Mouse (Mus musculus): Measurements from ENCODE around the gene Syn3. TPM values are rescaled to one million over a fixed set of nuclear protein-coding genes. Genes with fewer than 3 reads are reported as not detected.

Syn3 gene
- polyA plus RNA-seq, 1 experiment from 2014 or later = 3.0 TPM

DNA sequence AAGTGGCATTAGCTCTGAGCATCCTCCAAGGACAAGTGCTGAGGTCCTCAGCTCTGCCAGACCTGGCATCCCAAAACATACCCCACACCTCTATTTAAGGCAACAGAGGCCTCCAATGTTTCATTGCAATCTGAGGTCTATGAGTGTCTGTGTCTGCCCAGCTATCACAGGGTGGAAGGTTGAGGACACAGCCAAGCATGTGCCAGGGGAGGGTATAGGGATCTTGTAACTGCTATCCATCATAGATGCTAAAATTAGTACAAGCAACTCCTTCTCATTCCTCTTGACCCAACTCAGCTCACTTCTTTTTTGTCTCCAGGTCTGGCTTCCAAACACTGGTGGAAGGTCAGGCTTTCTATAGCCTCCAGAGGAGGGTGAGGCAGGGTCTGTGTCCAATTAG lies 127.1 kb downstream of the Syn3 start:
- H3K4me3 ChIP-seq = no peak overlapping the region
- no peaks in the 10 kb centered on the region for H3K4me1 ChIP-seq
- no peak overlapping the region for H3K27ac ChIP-seq (replicated peaks)
- no peaks in the 10 kb centered on the region for H3K27me3 ChIP-seq (ENCODE audit: low read depth, poor library complexity, severe bottlenecking)
- H3K36me3 ChIP-seq = no peaks in the 10 kb centered on the region
- no peak for DNase-seq (ENCODE audit: low spot score)
- H3K9me3 ChIP-seq (replicated peaks) = no peaks in the 10 kb centered on the region

DNA sequence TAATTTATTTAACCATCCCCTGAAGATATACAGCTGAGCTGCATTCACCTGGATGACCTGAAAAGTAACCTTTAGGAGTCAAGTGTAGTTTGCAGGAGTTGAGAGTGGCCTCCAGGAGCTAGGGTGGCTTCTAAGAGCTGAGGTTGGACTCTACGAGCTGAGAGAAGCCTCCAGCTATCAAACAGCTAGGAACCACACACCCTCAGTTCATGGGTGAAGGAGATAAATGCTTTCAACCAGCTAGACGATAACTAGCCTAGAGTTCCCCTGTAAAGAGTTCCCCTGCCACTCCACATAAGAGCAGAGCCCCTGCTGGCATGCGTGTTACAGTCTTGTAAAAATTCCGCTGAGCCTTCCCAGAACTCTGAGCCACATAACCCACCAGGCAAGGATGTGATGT lies 129.3 kb downstream of the Syn3 start:
- Histone ChIP-seq H3K27ac (replicated peaks) (no peak overlapping the region), H3K9me3 (replicated peaks) (no peaks in the 10 kb centered on the region)
- 86% methylated on average over 4 of the region's 4 CpGs for WGBS

DNA sequence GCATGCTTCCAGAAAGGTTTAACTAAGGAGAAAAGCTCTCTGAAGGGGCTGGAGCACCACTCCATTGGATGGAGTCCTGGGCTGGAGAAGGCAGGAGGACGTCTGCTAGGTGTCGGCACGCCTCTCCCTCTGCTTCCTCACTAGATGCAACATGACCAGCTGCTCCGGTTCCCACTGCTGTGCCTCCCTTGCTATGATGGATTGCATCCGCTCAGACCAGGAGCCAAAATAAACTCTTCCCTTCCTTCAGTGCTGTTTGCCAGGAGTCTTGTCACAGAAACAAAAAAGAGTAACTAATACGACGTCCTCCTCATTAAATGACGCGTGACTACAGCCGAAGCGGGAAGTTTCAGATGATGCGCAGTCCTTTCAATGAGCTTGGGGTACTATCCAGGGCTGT lies 129.9 kb downstream of the Syn3 start:
- H3K27ac ChIP-seq (replicated peaks) = no peak overlapping the region
- H3K9me3 ChIP-seq (replicated peaks) = no peaks in the 10 kb centered on the region
- no peaks in the 10 kb centered on the region for H3K27me3 ChIP-seq (ENCODE audit: low read depth, poor library complexity, severe bottlenecking)
- no peaks in the 10 kb centered on the region for H3K36me3 ChIP-seq
- no peaks in the 10 kb centered on the region for H3K4me1 ChIP-seq
- DNase-seq (ENCODE audit: low spot score) = no peak
- no peak overlapping the region for H3K4me3 ChIP-seq
- 93% methylated on average over 12 of the region's 12 CpGs for WGBS

More for the DNA sequence above, 129.3 kb downstream of the Syn3 start:
- Histone ChIP-seq H3K4me1 (no peaks in the 10 kb centered on the region), H3K36me3 (no peaks in the 10 kb centered on the region), H3K27me3 (ENCODE audit: low read depth, poor library complexity, severe bottlenecking) (no peaks in the 10 kb centered on the region), H3K4me3 (no peak overlapping the region)
- DNase-seq (ENCODE audit: low spot score) = no peak

- H3K9me3 ChIP-seq (replicated peaks) = no peaks in the 10 kb centered on the region
- 95% methylated on average over 4 of the region's 4 CpGs for WGBS
- H3K27ac ChIP-seq (replicated peaks) = no peak overlapping the region
- no peak for DNase-seq (ENCODE audit: low spot score)
- H3K27me3 ChIP-seq (ENCODE audit: low read depth, poor library complexity, severe bottlenecking) = no peaks in the 10 kb centered on the region
- H3K4me1 ChIP-seq = peaks cover 12% of the 10 kb centered on the region
- no peaks in the 10 kb centered on the region for H3K36me3 ChIP-seq
- no peak overlapping the region for H3K4me3 ChIP-seq
These were observed 131.3 kb downstream of the Syn3 start for GRCm38 (mm10) chr10:86367346-86367745.

GRCm38 (mm10) chr10:86365632-86366092 lies 133.0 kb downstream of the Syn3 start:
- H3K4me3 ChIP-seq = no peak overlapping the region
- no peak overlapping the region for H3K27ac ChIP-seq (replicated peaks)
- H3K27me3 ChIP-seq (ENCODE audit: low read depth, poor library complexity, severe bottlenecking) = no peaks in the 10 kb centered on the region
- H3K9me3 ChIP-seq (replicated peaks) = no peaks in the 10 kb centered on the region
- WGBS = 83% methylated on average over 5 of the region's 5 CpGs
- H3K4me1 ChIP-seq = peaks cover 12% of the 10 kb centered on the region
- no peak for DNase-seq (ENCODE audit: low spot score)
- H3K36me3 ChIP-seq = no peaks in the 10 kb centered on the region

DNA sequence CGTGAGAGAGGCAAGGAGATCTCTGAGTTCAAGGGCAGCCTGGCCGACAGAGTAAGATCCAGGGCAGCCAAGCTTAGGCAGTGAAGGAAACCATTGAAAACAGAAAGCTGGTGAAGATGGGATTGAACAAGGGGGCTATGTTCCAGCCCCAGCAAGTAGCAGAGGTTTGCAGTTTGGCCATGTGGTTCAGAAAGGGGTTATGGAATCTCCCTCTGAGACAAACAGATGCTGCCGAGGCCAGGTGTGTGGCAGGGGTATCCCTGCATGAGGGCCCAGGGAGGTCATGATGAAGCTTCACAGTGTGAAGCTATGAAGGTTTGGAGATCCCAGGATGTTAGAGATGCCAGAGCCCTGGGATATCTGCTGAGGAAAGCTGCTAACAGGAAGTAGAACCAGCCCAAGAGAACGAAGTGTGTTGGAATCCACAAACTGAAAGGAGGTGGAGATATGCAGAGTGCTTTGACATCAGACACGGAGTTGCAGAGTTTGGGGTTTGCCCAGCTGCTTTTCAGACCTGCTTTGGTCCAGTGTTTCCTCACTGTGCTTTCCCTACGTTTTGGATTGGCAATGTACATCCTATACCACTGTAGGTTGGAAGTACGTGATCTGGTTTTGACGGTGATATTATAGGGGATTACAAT lies 134.9 kb downstream of the Syn3 start:
- Histone ChIP-seq H3K4me1 (peaks cover 12% of the 10 kb centered on the region), H3K4me3 (no peak overlapping the region), H3K36me3 (no peaks in the 10 kb centered on the region), H3K27me3 (ENCODE audit: low read depth, poor library complexity, severe bottlenecking) (no peaks in the 10 kb centered on the region), H3K9me3 (replicated peaks) (no peaks in the 10 kb centered on the region), H3K27ac (replicated peaks) (no peak overlapping the region)
- 90% methylated on average over 8 of the region's 8 CpGs for WGBS
- DNase-seq (ENCODE audit: low spot score) = no peak

- 80% methylated on average over 4 of the region's 4 CpGs for WGBS
- no peaks in the 10 kb centered on the region for H3K27me3 ChIP-seq (ENCODE audit: low read depth, poor library complexity, severe bottlenecking)
- DNase-seq (ENCODE audit: low spot score) = no peak
- H3K36me3 ChIP-seq = no peaks in the 10 kb centered on the region
- H3K4me1 ChIP-seq = peaks cover 12% of the 10 kb centered on the region
- no peak overlapping the region for H3K4me3 ChIP-seq
- no peak overlapping the region for H3K27ac ChIP-seq (replicated peaks)
- H3K9me3 ChIP-seq (replicated peaks) = no peaks in the 10 kb centered on the region
These were observed 139.0 kb downstream of the Syn3 start for GRCm38 (mm10) chr10:86359699-86360098.

- WGBS = 70% methylated on average over 2 of the region's 2 CpGs
- Histone ChIP-seq H3K36me3 (no peaks in the 10 kb centered on the region), H3K27me3 (ENCODE audit: low read depth, poor library complexity, severe bottlenecking) (no peaks in the 10 kb centered on the region), H3K27ac (replicated peaks) (no peak overlapping the region), H3K4me3 (no peak overlapping the region), H3K4me1 (peaks cover 12% of the 10 kb centered on the region), H3K9me3 (replicated peaks) (no peaks in the 10 kb centered on the region)
- no peak for DNase-seq (ENCODE audit: low spot score)
These were observed 139.5 kb downstream of the Syn3 start for GRCm38 (mm10) chr10:86359208-86359607.

- 87% methylated on average over 7 of the region's 7 CpGs for WGBS
- no peak for DNase-seq (ENCODE audit: low spot score)
- Histone ChIP-seq H3K4me3 (no peak overlapping the region), H3K9me3 (replicated peaks) (no peaks in the 10 kb centered on the region), H3K4me1 (peaks cover 10% of the 10 kb centered on the region), H3K27me3 (ENCODE audit: low read depth, poor library complexity, severe bottlenecking) (no peaks in the 10 kb centered on the region), H3K27ac (replicated peaks) (no peak overlapping the region), H3K36me3 (no peaks in the 10 kb centered on the region)
These were observed 140.3 kb downstream of the Syn3 start for GRCm38 (mm10) chr10:86358307-86358975.

- Histone ChIP-seq H3K9me3 (replicated peaks) (no peaks in the 10 kb centered on the region), H3K27me3 (ENCODE audit: low read depth, poor library complexity, severe bottlenecking) (no peaks in the 10 kb centered on the region), H3K4me1 (no peaks in the 10 kb centered on the region; the same call in 1 of the 2 replicates), H3K36me3 (no peaks in the 10 kb centered on the region), H3K27ac (replicated peaks) (no peak overlapping the region), H3K4me3 (no peak overlapping the region)
- no peak for DNase-seq (ENCODE audit: low spot score)
- 59% methylated on average over 5 of the region's 5 CpGs for WGBS
These were observed 141.7 kb downstream of the Syn3 start for GRCm38 (mm10) chr10:86356819-86357563.

DNA sequence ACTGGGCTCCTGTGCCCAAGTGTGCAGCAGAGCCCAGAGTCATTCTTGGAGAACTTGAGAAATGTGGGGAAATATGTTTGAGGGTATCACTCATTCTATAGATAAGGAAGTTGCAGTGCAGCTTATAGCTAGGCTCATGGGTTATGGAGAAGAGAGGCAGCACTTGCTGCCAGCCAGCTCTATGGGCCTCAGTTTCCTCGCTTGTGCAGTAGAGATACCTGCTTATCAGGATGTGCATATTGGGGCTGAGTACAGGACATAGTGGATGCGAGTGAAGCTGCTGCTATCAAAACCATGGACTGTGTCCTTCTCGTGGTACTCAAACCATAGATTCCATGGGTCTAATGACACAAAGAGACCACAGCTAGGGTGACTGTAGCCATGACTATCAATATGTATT lies 146.2 kb downstream of the Syn3 start:
- H3K9me3 ChIP-seq (replicated peaks) = no peaks in the 10 kb centered on the region
- no peak overlapping the region for H3K4me3 ChIP-seq
- H3K27me3 ChIP-seq (ENCODE audit: low read depth, poor library complexity, severe bottlenecking) = no peaks in the 10 kb centered on the region
- no peak overlapping the region for H3K27ac ChIP-seq (replicated peaks)
- no peaks in the 10 kb centered on the region for H3K4me1 ChIP-seq
- DNase-seq (ENCODE audit: low spot score) = no peak
- no peaks in the 10 kb centered on the region for H3K36me3 ChIP-seq
- 88% methylated on average over 3 of the region's 3 CpGs for WGBS

- Histone ChIP-seq H3K27ac (replicated peaks) (no peak overlapping the region), H3K27me3 (ENCODE audit: low read depth, poor library complexity, severe bottlenecking) (no peaks in the 10 kb centered on the region), H3K36me3 (no peaks in the 10 kb centered on the region), H3K4me1 (no peaks in the 10 kb centered on the region), H3K9me3 (replicated peaks) (no peaks in the 10 kb centered on the region), H3K4me3 (no peak overlapping the region)
- DNase-seq (ENCODE audit: low spot score) = no peak
- WGBS = 83% methylated on average over 2 of the region's 2 CpGs
These were observed 147.4 kb downstream of the Syn3 start for GRCm38 (mm10) chr10:86351287-86351686.
